Mouse (Mus musculus) forelimb bud, embryonic 11.5 days (tissue): ENCODE results near the gene Lrp6.

Experiments
- DNase-seq: peaks from one replicate; pipeline ENCODE4 v3.0.0-alpha.2; 2012; ENCODE audit warnings: low read depth, low spot score

The Lrp6 gene

GRCm38 (mm10) chr6:134533021-134533420, 33.7 kb downstream of the Lrp6 start:
- no peak for DNase-seq

GRCm38 (mm10) chr6:134531950-134532349, 34.8 kb downstream of the Lrp6 start:
- DNase-seq: no peak

- no peak for DNase-seq
These were observed 37.4 kb downstream of the Lrp6 start for GRCm38 (mm10) chr6:134529340-134529739.

GRCm38 (mm10) chr6:134528396-134528795, 38.4 kb downstream of the Lrp6 start:
- DNase-seq: no peak

GRCm38 (mm10) chr6:134527596-134528128, 39.1 kb downstream of the Lrp6 start:
- DNase-seq: no peak

GRCm38 (mm10) chr6:134526821-134527595, 39.8 kb downstream of the Lrp6 start:
- no peak for DNase-seq

GRCm38 (mm10) chr6:134526275-134526674, 40.5 kb downstream of the Lrp6 start:
- no peak for DNase-seq

- no peak for DNase-seq
These were observed 45.4 kb downstream of the Lrp6 start for GRCm38 (mm10) chr6:134521411-134521810.

GRCm38 (mm10) chr6:134520821-134521220, 45.9 kb downstream of the Lrp6 start:
- no peak for DNase-seq

- DNase-seq: no peak
These were observed 48.3 kb downstream of the Lrp6 start for GRCm38 (mm10) chr6:134518450-134518849.

- DNase-seq: no peak
These were observed 49.6 kb downstream of the Lrp6 start for GRCm38 (mm10) chr6:134517141-134517540.

- no peak for DNase-seq
These were observed 51.3 kb downstream of the Lrp6 start for GRCm38 (mm10) chr6:134515416-134515815.

- DNase-seq: no peak
These were observed 52.8 kb downstream of the Lrp6 start for GRCm38 (mm10) chr6:134513896-134514510.

- DNase-seq: no peak
These were observed 53.8 kb downstream of the Lrp6 start for GRCm38 (mm10) chr6:134513011-134513410.

- no peak for DNase-seq
These were observed 54.3 kb downstream of the Lrp6 start for GRCm38 (mm10) chr6:134512478-134512877.

GRCm38 (mm10) chr6:134511118-134511517, 55.6 kb downstream of the Lrp6 start:
- no peak for DNase-seq

- DNase-seq: no peak
These were observed 56.5 kb downstream of the Lrp6 start for GRCm38 (mm10) chr6:134510280-134510679.

- DNase-seq: peak; percentile 65
These were observed 57.0 kb downstream of the Lrp6 start for GRCm38 (mm10) chr6:134509731-134510226.

GRCm38 (mm10) chr6:134504866-134505265, 61.9 kb downstream of the Lrp6 start:
- peak; percentile 71 for DNase-seq

GRCm38 (mm10) chr6:134502335-134502734, 64.4 kb downstream of the Lrp6 start:
- no peak for DNase-seq

GRCm38 (mm10) chr6:134500381-134501162, 66.2 kb downstream of the Lrp6 start:
- DNase-seq: no peak

- DNase-seq: no peak
These were observed 67.7 kb downstream of the Lrp6 start for GRCm38 (mm10) chr6:134499089-134499488.
